Mouse (Mus musculus) sigmoid colon, adult 10 weeks (tissue): ENCODE measurements around the gene Serpinb3c. TPM values are rescaled to one million over a fixed set of nuclear protein-coding genes. Genes with fewer than 3 reads are reported as not detected.

Experiments used
- polyA plus RNA-seq: library from polyadenylated mRNA; stranded (reverse); fragments of 350-450 nt; fragmentation: Illumina TruSeq; extraction: RNeasy Lipid Tissue Mini Kit (QIAGEN cat#74804); gene quantifications from one replicate; pipeline ENCODE4 v1.2.3, GENCODE M21; 2014; ENCODE audit warnings: low read depth, low replicate concordance

Serpinb3c gene
- polyA plus RNA-seq = not detected

GRCm38 (mm10) chr1:107278261-107278660 lies at the start of gene Serpinb3c, which contains the start of gene Serpinb3b:
Serpinb3c (minus strand) TSS chr1:107278371.
Serpinb3b (minus strand) TSS chr1:107278361.

Other genes with a start within 250 kb of the Serpinb3c start
- not detected for gene Serpinb3a, start 226.1 kb downstream of the Serpinb3c start, polyA plus RNA-seq
- not detected for gene Serpinb3d, start 194.9 kb downstream of the Serpinb3c start, polyA plus RNA-seq
- gene Serpinb3b, start within 50 bp of the Serpinb3c start, polyA plus RNA-seq = not detected
- gene Serpinb11, start 82.8 kb upstream of the Serpinb3c start, polyA plus RNA-seq = not detected
- not detected for gene Serpinb7, start 121.3 kb upstream of the Serpinb3c start, polyA plus RNA-seq
- gene Serpinb2, start 233.1 kb upstream of the Serpinb3c start, polyA plus RNA-seq = 9.0 TPM